Mouse (Mus musculus) retina, embryonic 14.5 days (tissue): ENCODE measurements around the gene Rmnd5a.
A peak's percentile ranks its signal among the peaks of the same experiment; 100 is the strongest.

ENCODE experiments used
- DNase-seq: peaks from one replicate; pipeline ENCODE4 v3.0.0-alpha.2; 2015; ENCODE audit warnings: low spot score

Gene Rmnd5a

DNA sequence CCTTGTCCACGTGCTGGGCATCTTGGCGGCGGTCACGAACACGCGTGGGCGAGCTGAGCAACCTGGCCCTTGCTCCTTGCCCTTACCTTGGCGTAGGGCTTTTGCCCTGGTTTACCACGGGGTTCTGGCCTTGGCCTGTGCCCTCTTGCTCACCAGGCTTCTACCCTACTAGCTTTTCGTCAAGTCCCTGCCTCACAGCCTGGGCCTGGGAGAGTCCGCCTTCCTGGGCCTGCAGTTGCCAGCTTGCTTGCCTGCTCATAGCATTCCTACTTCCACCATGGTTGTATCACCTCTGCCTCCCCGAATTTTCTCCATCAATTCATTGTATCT is 779 bp upstream of the Rmnd5a start:
- DNase-seq = no peak

DNA sequence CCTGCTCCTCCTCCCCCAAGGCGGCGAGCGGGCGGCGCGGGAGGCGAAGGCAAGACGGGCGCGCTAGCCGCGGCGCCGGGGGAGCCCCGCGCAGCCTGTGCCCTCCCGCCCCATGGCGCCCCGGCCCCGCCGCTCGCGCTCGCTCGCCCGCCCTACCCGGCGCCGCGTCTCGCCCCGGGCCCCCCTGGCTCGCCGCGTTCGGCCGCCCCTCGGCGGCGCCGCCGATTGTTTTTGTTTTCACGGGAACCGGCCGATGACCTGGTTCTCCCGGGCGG is 283 bp downstream of the Rmnd5a start:
- DNase-seq = no peak

DNA sequence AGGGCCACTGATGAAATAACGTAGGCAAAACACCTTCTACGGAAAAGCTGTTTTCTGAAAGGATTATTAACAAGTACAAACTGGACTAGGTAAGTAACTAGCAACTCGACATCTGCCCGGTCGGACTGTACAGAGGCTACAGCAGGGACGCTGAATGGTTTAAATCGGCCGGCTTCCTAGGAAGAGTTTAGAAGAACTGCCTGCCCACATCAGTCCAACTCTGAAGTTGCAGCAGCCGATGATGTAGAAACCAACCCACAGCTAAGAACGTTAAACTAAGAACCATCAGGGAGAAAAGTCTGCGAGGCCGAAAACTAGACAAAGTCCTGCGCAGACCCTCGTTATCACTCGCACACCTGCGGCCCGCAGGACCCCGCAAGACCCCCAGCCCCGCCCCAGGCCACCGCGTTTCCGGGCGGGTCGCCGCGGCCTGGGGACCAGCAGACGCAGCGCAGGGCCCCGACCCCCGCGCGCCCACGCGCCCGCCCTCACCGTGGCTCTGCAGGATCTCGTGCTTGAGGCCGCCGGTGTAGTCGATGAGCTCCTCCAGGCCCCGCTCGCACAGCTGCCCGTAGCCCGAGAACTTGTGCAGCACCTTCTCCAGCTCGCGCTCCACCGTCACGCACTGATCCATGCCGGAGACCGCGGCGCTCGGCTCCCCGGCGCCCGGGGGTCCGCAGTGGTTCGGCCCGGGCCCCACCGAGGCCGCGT is 776 bp downstream of the Rmnd5a start:
- DNase-seq = peak; percentile 54

DNA sequence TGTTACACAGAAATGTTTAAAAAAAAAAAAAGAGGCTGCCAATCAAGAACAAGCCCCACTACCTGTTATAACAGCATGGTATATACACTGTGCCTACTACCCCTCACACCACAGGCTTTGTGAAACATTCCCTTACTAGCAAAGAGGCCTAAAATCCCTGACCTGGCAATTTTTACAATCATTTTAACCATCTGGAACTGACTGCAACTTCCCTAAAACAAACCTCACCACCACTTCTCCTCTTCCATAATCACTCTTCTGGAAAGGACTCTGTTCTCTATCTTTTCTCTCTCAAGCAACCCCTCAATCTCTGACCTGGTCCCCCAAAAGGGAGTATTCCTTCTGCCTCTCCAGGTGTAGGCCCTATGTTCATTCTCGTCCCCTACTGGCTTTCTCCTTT is 2.4 kb downstream of the Rmnd5a start:
- no peak for DNase-seq

DNA sequence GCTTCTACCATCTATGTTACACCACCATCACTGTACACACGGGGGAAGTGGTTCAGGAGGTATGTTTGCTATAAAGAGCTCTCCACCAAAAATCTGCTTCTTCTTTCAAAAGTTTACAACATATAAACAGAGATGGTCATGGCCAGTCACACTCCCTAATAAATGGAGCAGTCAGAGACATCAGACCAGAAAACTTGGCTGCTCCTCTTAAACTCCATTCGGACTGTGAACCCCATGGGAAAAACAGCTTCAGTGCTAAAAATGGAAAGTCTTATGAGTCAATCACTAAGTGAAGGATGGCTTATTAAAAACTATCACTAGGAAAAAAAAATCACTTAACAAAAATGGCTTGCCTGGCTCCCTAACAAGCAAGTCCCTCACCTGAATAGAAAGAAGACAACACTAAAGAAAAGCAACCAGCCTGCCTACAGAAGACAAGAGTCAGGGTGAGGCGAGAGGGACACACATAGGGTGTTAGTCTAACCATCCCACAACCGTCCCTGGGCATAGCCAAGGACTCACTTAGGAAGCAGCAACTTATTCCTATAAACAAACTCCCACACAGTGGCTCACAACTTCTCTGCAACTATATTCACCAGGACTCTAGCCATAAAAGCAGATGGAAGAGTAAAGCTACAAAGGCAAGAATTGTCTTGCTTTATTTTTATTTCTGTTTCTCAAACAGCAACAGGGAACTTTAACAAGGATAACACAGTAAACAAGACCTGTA is 12.3 kb downstream of the Rmnd5a start:
- no peak for DNase-seq

DNA sequence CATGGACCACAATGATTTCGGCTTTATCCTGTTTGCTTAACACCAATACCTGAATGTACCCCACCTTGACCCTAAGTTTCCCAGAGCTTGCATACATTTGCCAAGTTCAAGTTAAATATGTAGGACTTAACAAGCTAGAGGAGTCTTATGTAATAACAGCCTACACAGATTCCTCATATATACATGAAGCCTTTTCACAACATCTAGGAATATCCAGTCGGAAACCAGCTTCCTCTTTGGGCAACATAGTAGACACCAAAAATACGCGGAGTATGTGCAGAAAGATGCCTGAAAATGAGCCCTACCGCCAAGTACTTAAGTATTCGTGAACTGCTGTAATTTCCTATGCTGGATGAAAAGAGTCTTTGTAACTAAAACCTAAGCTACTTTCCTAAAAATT is 14.8 kb downstream of the Rmnd5a start:
- DNase-seq = no peak

DNA sequence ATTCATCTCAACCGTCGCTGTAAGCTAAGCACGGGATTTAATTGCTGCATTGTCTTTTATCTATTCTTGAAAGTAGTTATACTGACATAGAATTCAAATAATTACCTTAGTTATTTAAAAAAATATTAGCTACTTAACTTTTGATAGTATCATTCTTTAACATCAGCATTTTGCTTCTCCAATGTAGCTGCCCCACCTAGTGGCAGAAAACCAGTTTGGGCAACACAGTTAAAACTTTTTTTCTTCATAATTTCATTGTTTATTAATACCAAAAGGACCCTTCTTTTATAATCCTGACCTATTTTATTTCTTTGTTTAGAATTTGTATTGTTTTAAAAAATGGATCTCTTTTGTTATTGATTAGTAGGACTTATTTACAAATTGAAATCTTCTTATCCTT is 17.3 kb downstream of the Rmnd5a start:
- DNase-seq = peak; percentile 24

DNA sequence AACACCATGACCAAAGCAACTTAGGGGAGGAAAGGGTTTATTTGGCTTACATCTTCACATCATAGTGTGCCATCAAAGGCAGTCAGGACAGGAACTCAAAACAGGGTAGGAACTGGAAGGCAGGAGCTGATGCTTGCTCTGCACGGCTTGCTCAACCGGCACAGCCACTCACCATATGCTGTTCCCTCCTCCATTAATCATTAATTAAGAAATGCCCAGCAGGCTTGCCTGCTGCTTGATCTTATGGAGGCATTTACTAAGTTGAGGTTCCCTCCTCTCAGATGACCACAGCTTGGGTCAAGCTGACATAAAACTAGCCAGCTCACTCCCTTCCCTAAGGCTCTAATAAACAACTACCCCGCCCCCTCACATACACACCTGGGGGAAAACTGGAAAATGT is 18.3 kb downstream of the Rmnd5a start:
- DNase-seq = no peak

DNA sequence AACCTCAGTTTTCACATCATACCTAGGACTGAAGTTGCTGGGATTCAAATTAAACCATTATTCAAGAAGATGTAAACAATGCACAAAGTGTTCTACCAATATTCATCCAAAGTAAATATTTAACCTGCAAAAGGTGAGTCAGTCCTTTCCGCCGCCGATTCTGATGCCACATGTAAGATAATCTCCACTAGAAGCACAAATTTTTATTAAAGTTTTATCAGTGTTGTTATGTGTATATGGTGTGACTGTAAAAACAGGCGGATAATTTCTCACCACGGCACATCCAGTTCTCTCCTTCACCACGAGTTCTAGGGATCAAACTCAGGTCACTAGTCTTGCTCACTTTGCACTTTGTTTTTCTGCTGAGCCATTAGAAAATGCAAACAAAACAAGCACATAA is 19.6 kb downstream of the Rmnd5a start:
- DNase-seq = no peak

DNA sequence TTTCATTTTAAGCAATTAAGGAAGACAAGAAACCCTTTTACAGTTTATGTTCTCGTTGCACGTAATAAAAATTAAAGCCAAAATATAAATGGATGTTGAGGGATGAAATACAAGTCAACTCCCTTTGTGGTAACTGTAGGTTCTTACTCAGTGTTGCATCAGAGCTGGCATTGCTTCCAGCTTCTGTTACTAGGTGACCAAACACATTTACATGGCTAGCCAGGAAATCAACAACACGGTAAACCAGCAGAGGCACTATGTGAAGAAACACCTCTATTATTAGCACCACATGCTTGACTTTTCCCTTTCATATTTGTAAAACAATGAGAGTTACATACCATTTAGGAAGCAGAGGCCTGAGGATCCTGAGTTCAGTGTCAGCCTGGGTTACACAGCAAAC is 21.6 kb downstream of the Rmnd5a start:
- no peak for DNase-seq

DNA sequence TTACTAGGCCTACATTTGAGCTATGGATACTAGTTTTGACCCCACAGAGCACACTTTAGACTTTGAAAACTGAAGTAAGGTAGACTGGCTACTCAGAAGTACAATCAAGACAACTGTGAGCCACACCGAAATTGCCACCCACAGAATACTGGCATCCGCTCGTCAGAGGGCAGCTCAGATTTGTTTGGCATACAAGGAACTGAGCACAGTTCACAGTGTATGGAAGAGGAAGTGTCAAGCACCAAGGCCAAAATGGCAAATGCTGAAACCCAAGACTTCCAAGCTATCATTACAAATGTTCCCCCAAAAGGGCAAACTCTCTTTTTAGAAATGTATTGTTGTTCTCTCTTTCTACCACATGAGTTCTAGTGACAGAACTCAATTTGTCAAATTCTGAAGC is 25.0 kb downstream of the Rmnd5a start:
- no peak for DNase-seq

DNA sequence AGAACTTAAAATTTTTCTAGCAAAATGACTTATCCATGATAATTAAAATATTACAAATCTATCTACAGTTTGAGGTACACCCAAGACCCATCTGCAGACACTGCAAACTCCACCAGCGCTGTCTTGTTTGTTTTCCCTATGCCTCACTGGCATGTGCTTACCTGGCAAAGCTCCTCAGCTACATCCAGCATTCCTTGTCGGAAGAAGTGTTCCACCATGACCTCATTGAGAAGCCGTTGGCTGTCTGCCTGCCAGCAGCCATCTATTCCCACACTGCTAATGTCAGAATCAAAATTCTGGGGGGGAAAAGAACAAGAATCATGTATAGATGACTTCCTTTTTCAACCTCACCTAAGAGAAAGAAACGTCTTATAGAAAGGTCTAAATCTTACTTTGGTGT is 25.8 kb downstream of the Rmnd5a start:
- DNase-seq = no peak

DNA sequence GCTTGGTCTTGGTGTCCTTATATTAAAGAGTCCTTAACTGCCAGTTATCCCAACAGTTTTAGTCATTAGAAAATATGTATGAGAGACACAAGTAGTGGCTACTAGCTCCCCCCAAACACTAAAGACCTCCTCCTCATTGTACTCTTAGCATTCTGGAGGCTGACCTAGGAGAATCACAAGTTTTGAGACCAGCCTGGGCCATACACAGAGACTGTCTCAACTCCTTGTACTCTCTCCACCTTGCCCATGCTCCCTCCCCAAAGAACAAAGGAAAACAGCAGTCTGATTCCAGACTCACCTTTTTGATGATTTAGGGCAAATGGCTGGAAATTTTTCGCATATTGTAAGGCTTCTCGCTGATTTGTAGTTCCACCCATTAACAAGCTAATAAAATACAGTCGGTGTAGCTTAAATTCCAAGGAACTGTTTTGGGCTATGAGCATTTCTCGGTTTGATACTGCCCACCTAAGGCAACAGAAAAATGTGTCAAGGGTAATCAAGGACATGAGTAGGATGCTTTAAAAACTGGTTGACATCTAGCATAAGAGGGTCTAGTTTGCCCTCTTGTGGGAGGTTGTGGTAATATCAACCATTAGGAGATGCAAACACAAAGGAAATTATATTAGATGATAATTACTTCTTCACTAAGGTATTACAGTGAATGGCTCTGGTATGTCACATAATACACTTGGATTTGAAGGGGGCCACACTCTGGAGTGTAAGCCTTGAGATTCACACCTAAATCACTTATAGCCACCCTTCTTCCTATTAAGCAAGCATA is 41.4 kb downstream of the Rmnd5a start:
- peak; percentile 74 for DNase-seq

DNA sequence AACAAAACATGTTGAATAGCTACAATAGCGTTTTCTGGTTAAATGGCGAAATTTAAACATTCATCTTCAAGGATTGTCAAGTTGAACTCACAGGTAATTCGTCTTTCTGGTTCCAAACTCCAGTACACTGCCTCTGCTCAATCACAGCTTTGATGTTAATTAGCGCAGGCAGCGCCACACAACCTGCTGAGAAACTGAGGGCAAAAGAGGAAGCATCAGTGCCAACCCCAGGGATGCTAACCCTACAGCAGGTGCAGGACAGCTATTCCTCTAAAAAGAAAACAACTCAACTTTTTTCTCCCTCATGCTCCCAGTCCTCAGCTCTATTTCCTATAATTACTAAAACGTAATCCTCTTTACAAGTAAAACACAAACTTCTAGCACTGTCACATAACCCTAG is 43.7 kb downstream of the Rmnd5a start:
- DNase-seq = no peak

DNA sequence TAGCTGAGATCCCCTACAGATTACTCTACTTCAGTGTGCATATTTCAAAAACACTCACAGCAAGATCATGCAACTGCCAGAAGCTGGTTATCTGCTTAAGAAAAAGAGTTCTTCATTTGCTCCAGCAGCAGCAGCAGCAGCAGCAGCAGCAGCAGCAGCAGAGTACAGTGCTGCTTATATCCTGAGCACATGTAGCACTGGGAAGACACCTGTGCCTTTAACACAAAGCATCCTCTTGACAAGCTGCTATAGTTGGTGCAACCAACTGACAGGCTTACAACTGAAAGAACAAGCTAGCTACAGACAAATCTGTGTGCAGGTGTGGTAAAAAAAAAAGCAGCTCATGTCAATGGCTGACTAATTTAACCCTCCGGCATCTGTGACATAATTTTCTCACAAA is 44.4 kb downstream of the Rmnd5a start:
- DNase-seq = no peak

DNA sequence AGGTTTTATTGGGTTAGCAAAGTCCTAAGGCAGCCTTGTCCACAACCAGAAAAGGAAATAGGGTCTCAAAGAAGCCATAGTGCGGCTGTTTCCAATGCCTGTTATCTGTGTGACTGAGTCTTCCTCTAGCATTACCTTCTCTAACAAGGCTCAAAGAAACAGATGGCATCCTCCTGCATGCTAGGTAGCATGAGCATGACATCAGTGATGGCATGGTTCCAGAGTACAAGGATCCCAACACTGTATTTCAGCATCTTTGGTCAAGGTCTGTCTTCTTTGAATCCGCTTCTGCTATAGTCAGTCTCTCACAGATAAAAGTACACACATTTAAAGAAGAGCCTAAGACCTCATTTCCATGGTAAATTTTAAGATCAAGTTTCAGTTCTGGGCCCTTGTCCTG is 49.9 kb downstream of the Rmnd5a start:
- no peak for DNase-seq

DNA sequence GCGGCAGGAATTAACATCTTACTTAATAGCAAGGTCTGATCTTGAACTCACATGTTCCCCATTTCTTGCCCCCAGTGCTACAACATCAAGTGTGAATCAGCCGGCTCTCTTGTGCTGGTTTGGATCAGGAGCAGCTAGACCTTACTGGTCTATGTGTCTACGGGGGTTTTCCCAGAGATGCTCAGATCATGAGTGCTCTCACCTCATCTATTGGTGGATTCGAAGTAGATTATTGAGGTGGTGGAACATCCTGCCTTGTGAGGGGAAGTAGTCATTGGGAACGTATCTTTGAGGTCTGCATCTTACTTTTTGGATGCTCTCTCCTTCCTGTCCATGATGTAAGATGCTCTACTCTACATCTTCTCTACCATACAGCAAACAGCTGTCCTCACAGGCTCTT is 58.8 kb downstream of the Rmnd5a start:
- DNase-seq = no peak

DNA sequence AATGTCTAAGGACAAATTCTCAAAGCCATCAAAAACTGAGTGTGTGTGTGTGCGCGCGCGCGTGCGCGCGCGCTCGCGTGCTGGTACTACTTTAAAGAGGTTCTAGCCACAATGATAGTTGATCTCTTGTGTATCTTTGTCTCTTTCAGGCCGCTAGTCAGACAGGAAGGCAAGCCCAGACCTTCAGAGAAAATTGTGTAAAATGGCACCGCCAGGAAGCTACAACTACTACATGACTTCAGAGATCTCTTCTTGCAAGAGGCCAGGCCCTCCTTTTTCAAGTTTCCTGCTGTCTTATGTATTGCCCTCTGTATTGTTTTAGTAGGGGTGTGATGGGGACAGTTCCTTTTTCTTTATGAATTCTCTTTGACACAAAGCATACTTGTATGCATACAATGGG is 63.7 kb downstream of the Rmnd5a start:
- DNase-seq = no peak

DNA sequence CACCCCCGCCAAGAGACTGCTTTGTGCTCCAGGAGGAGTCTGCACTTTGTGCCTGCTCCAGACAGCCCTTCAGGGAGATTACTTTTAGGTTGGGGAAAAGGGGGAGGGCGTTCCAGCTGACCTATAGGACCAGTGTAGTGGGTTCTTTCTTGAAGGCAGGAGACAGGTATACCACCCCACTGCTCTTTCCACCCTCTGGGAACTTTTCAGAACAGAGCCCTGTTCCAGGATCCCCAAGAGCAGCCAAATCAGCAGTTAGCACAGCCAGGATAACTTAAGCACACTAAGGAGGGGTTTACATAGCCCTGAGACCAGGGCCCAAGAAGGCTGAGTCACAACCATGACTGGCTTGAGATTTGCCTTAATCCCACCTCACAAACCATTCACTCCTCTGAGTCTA is 65.5 kb downstream of the Rmnd5a start:
- DNase-seq = no peak

DNA sequence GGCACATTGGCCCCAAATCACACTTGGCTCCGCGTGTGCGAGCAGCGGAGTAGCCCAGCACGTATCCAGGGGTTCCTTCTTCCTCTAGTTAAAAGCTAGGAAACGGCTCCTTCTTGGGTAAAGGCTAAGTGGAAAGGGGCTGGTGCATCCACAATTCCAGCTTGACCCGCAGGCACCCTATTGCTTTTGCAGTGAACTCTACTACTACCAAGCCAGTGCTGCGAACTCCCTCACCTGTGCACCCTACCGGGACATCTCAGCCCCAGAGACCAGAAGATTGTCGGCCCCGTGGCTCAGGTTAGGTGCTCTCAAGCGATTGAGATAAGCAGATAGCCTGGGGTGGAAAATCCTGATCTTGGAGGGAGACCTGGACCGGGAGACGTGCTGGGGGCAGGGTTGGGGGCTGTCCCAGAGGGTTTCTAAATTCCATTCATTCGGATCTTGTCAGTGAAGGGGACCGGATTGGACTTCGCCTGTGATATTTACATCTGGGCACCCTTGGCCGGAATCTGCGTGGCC is 66.1 kb downstream of the Rmnd5a start:
- no peak for DNase-seq

DNA sequence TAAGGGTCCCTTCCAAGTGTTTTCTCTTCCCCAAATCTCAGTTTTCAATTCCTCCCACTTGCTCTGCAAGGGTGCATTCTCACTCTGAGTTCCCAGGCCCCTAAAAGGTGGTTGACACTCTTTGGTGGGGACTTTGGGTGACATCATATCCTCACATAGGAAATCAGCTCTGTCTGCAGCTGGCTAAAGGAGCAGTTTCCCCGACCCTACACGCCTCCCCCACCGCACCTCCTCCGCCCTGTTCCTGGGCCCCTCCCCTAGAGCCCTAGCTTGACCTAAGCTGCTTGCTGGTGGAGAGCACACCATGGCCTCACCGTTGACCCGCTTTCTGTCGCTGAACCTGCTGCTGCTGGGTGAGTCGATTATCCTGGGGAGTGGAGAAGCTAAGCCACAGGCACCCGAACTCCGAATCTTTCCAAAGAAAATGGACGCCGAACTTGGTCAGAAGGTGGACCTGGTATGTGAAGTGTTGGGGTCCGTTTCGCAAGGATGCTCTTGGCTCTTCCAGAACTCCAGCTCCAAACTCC is 67.1 kb downstream of the Rmnd5a start, which contains the start of gene Cd8a:
Cd8a (plus strand) TSS at position 179 of the 527 bp plus-strand sequence.
- peak; percentile 18 for DNase-seq

DNA sequence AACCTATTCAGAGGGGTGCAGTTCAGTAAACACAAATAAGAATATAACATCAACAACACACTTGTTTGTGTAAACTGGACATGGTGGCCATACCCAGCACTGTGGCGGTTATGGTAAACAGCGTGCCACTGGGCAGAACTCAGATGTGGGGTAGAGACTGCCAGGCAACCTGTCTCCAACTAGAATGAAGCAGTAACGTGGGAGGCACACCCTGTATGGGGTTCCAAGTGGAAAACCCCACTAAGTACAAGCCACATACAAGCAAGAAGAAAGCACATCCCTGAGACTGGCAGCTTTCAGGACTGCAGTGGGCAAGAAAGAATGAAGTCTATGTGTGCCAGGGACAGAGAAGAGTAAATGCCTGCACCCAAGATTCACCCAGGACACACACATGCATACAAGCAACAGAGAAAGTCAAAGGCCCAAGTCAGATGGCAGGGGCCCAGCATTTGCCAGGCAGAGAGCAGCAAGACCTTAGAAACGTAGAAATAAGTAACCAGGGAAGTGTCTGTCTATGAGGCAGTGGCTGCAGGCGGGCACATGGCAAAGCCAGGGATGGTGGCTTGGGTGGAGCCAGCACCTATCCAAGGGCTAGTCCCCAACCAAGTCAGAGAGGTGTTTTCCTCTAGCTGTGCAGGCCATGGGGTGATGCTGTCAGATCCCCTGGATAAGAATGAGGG is 68.3 kb downstream of the Rmnd5a start:
- no peak for DNase-seq
